Mouse (Mus musculus) ES-Bruce4 (cell line): ENCODE data around the gene Ppp2r5e. TPM values are rescaled to one million over a fixed set of nuclear protein-coding genes. Genes with fewer than 3 reads are reported as not detected.
"Not testable (repeated sequence)": the region's sequence is repeated elsewhere in the genome, so short reads cannot be mapped to it uniquely, and the experiment has no call there.

Experiments used
- H3K27ac ChIP-seq: 2 replicates; pipeline ENCODE4 v1.5.1; 2012; ENCODE audit warnings: low read length, inconsistent platforms; ENCODE audit not compliant: insufficient read depth
- H3K27me3 ChIP-seq: 2 replicates; pipeline ENCODE4 v1.6.1; 2012; ENCODE audit warnings: mild to moderate bottlenecking, low read length, inconsistent platforms; ENCODE audit not compliant: control insufficient read depth, poor library complexity, insufficient read depth, severe bottlenecking
- H3K36me3 ChIP-seq: 2 replicates; pipeline ENCODE4 v1.6.1; 2012; ENCODE audit warnings: inconsistent platforms, mild to moderate bottlenecking, low read length, moderate library complexity; ENCODE audit not compliant: control insufficient read depth, poor library complexity, insufficient read depth, severe bottlenecking
- H3K4me1 ChIP-seq: one replicate; pipeline ENCODE4 v1.8.1; 2011; ENCODE audit warnings: low read length; ENCODE audit not compliant: control insufficient read depth, insufficient read depth
- H3K4me3 ChIP-seq: 2 replicates; pipeline ENCODE4 v1.5.1; 2011; ENCODE audit warnings: low read depth, mild to moderate bottlenecking, low read length
- H3K9ac ChIP-seq: 2 replicates; pipeline ENCODE4 v1.6.1; 2012; ENCODE audit warnings: low read depth, mild to moderate bottlenecking, inconsistent platforms; ENCODE audit not compliant: poor library complexity, severe bottlenecking
- H3K9me3 ChIP-seq: replicated peaks from 2 replicates; pipeline ENCODE4 v1.6.1; 2012; ENCODE audit warnings: mild to moderate bottlenecking, low read length, inconsistent platforms; ENCODE audit not compliant: control insufficient read depth, poor library complexity, insufficient read depth, severe bottlenecking
- CTCF ChIP-seq: IDR thresholded peaks from one replicate; pipeline ENCODE4 v1.8.1; 2011; ENCODE audit warnings: low read depth, low read length
- EP300 ChIP-seq: IDR thresholded peaks from 2 replicates; pipeline ENCODE4 v1.6.1; 2011; ENCODE audit warnings: low read depth, low read length; ENCODE audit not compliant: insufficient read depth
- POLR2A ChIP-seq: IDR thresholded peaks from one replicate; pipeline ENCODE4 v1.8.1; 2011; ENCODE audit warnings: low read length; ENCODE audit not compliant: insufficient read depth
- polyA plus RNA-seq: library from polyadenylated mRNA; stranded (reverse); fragments of >200 nt; gene quantifications from 2 replicates; pipeline ENCODE4 v1.2.4, GENCODE M21; 2011; ENCODE audit warnings: low read depth; ENCODE audit not compliant: missing spikeins, insufficient read depth, insufficient read length

Gene Ppp2r5e
- polyA plus RNA-seq, 1 experiment, result 51.0 TPM

DNA sequence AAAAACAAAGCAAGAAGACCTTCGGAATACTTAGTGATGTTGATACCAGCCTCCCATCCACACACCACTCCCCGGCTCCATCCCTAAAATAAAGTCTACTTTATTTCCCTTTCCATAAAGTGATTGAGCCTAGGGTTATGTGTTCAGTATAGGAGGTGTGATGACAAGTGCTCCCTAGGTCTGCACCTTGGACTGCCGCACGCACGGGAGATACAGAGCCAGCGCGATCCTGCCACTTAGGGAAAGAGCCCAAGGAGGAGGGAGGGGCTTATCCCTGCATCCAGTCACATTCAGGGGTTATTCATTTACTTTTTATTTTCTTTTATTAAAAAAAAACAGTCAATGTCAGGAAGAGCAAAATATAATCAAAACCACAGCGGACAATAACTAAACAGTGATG lies 145.5 kb downstream of the Ppp2r5e start:
- H3K9me3 ChIP-seq, result no peaks in the 10 kb centered on the region
- TF ChIP-seq EP300 (no peak), POLR2A (no peak), CTCF (no peak)
- H3K9ac ChIP-seq, result no peak overlapping the region
- H3K36me3 ChIP-seq, result peaks cover 6% of the 10 kb centered on the region; the same call in 1 of the 2 replicates
- H3K4me3 ChIP-seq, result no peak overlapping the region
- no peak overlapping the region for H3K27ac ChIP-seq
- H3K27me3 ChIP-seq, result no peaks in the 10 kb centered on the region
- no peaks in the 10 kb centered on the region for H3K4me1 ChIP-seq

DNA sequence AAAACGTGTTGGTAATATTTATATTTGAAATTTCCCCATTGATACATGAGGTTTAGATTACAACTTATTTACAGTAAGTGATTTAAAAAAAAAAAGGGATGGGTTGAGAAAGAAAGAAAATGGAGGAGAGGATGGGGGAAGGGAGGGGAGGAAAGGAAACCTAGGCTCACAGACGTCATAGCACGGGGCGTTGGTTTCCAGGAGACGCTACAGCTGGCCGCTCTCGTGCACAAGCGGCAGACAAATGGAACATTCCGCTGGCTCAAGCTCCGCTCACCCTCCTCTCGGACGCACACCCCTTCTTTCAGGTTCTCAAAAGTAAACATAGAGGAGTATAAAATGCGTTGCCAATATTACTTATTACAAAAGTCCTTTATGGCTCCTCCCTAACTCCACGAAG lies 146.0 kb downstream of the Ppp2r5e start:
- Histone ChIP-seq H3K9me3 (no peaks in the 10 kb centered on the region), H3K27ac (no peak overlapping the region), H3K36me3 (peaks cover 6% of the 10 kb centered on the region; the same call in 1 of the 2 replicates), H3K4me1 (no peaks in the 10 kb centered on the region), H3K27me3 (no peaks in the 10 kb centered on the region), H3K9ac (no peak overlapping the region), H3K4me3 (no peak overlapping the region)
- no peak for TF ChIP-seq CTCF

DNA sequence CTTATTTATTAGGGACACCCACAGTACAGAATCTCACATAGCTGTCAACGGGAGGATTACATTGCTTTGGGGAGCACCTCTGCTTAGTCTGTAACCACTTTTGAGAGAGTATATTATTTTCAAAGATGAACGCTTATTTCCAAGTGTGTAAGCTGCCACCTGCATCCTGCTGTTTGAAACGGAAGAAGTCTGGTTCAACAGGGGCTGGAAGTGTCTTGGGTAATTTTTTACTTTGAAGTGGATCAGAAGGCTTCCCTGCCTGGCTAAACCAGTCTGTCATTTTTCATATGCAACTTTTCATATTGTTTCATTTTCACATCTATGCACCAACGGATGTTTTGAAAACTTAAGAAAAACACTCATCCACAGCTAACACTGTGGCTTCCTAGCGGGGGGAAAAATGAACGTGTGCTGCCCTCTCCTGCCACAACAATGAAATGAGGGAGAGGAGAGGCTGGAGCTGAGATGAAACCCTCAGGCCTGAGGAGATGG lies 146.5 kb downstream of the Ppp2r5e start:
- Histone ChIP-seq H3K36me3 (peaks cover 6% of the 10 kb centered on the region; the same call in 1 of the 2 replicates), H3K4me1 (no peaks in the 10 kb centered on the region), H3K9ac (no peak overlapping the region), H3K9me3 (no peaks in the 10 kb centered on the region), H3K27ac (no peak overlapping the region), H3K27me3 (no peaks in the 10 kb centered on the region), H3K4me3 (no peak overlapping the region)
- TF ChIP-seq POLR2A (no peak), CTCF (peak; percentile 2), EP300 (no peak)

DNA sequence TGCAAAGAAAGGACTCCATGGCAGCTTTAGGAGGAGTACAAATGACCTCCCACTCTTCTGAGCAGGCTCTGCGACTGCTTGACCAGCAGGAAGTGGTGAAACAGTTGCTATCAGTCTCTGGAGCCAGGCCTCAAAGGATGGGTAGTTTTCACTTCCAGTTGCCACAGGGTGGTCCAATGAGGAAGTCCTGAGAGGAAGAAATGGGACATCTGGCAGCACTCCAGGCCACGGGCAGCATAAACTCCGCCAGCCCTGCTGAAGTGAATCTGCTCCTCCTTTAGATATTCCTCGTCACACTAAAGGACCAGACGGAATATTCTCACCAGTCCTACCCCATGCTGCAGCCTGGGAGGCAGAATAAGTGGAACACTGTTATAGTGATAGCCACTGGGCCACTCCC lies 147.1 kb downstream of the Ppp2r5e start:
- H3K27ac ChIP-seq, result no peak overlapping the region
- no peaks in the 10 kb centered on the region for H3K9me3 ChIP-seq
- no peak overlapping the region for H3K4me3 ChIP-seq
- H3K4me1 ChIP-seq, result no peaks in the 10 kb centered on the region
- no peak overlapping the region for H3K9ac ChIP-seq
- H3K36me3 ChIP-seq, result peaks cover 6% of the 10 kb centered on the region; the same call in 1 of the 2 replicates
- TF ChIP-seq POLR2A (no peak), EP300 (no peak), CTCF (no peak)
- no peaks in the 10 kb centered on the region for H3K27me3 ChIP-seq

DNA sequence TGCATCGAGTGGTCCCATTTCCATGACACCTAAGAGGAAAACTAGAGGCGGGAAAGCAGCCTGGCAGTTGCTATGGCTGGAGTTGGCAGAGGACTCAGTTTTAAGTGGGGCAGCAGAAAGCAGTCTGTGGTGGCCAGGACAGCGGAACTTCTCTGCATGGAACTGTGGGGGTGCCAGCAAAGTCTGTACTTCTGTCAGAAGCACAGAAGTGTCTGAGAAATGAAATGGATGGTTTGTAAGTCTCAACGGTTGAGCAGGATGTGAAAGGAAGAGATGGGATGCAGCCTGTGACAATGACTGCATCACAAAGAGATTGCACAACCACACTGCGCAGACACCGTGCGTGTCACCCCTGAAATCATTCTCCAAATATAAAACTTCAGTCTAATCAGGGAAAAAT lies 149.8 kb downstream of the Ppp2r5e start:
- H3K4me1 ChIP-seq, result no peaks in the 10 kb centered on the region
- no peaks in the 10 kb centered on the region for H3K27me3 ChIP-seq
- H3K9me3 ChIP-seq, result no peaks in the 10 kb centered on the region
- H3K4me3 ChIP-seq, result no peak overlapping the region
- no peak for TF ChIP-seq CTCF
- no peak for TF ChIP-seq EP300
- no peak for TF ChIP-seq POLR2A
- no peak overlapping the region for H3K27ac ChIP-seq
- H3K9ac ChIP-seq, result no peak overlapping the region
- no peaks in the 10 kb centered on the region for H3K36me3 ChIP-seq

DNA sequence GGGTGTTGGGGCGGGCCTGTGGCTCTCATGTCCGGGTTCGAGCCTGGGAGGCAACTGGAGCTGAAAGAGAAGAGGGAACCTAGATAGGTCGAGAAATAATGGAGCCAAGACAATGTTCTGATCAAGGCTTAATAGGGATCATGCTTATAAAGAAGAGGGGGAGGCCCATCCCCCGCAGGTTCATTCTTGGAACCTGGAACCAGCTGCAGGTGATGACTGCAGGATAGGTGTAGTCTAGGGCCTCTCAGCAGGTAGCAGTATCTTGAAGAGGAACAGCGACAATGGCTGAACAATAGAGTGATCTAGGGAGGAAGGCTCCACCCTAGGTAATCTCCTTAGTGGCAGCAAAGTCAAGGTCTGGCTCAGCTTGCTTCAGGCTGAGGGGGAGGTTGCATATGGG lies 163.6 kb downstream of the Ppp2r5e start:
- H3K27me3 ChIP-seq, H3K4me1 ChIP-seq, H3K9me3 ChIP-seq, H3K4me3 ChIP-seq, H3K9ac ChIP-seq, H3K27ac ChIP-seq, H3K36me3 ChIP-seq: not testable (repeated sequence)
- peak; percentile 46; the same call in 1 of the 2 replicates for TF ChIP-seq EP300
